Mouse (Mus musculus): ENCODE data around the gene Enpp1. TPM values are rescaled to one million over a fixed set of nuclear protein-coding genes. Genes with fewer than 3 reads are reported as not detected.

Enpp1 gene
- polyA plus RNA-seq, 1 experiment from 2014 or later = 4.5 TPM

- 56% methylated on average over 2 of the region's 2 CpGs for WGBS
- DNase-seq (ENCODE audit: low spot score) (no peak), ATAC-seq (ENCODE audit: low FRiP score, low TSS enrichment) (no peak)
- no peak overlapping the region for H3K4me2 ChIP-seq (replicated peaks; ENCODE audit: low read depth)
- no peak overlapping the region for H3K9ac ChIP-seq (ENCODE audit: low read length)
- TF ChIP-seq CTCF (IDR thresholded peaks at IDR 0.05; ENCODE audit: low read depth) = no peak
- no peak for TF ChIP-seq EP300 (optimal IDR thresholded peaks at IDR 0.05)
- H3K36me3 ChIP-seq (ENCODE audit: control insufficient read depth, insufficient read depth, low read length) = no peaks in the 10 kb centered on the region
- no peaks in the 10 kb centered on the region for H3K4me1 ChIP-seq (replicated peaks; ENCODE audit: control insufficient read depth, insufficient read depth)
- H3K27me3 ChIP-seq (ENCODE audit: control insufficient read depth, insufficient read depth, low read length) = no peaks in the 10 kb centered on the region
- H3K9me3 ChIP-seq (ENCODE audit: control insufficient read depth, low read length) = no peaks in the 10 kb centered on the region
- H3K27ac ChIP-seq (replicated peaks) = no peak overlapping the region
- H3K4me3 ChIP-seq (ENCODE audit: low read depth, low read length) = no peak overlapping the region
These were observed 5.4 kb downstream of the Enpp1 start for GRCm38 (mm10) chr10:24706431-24707140.

GRCm38 (mm10) chr10:24702698-24703097 is 9.3 kb downstream of the Enpp1 start:
- TF ChIP-seq CTCF (IDR thresholded peaks at IDR 0.05; ENCODE audit: low read depth) = no peak
- no peak for TF ChIP-seq EP300 (optimal IDR thresholded peaks at IDR 0.05)
- H3K9me3 ChIP-seq (ENCODE audit: control insufficient read depth, low read length) = no peaks in the 10 kb centered on the region
- whole genome bisulfite sequencing = 83% methylated on average over 2 of the region's 2 CpGs
- H3K36me3 ChIP-seq (ENCODE audit: control insufficient read depth, insufficient read depth, low read length) = no peaks in the 10 kb centered on the region
- H3K9ac ChIP-seq (ENCODE audit: low read length) = no peak overlapping the region
- no peaks in the 10 kb centered on the region for H3K4me1 ChIP-seq (replicated peaks; ENCODE audit: control insufficient read depth, insufficient read depth)
- H3K4me2 ChIP-seq (replicated peaks; ENCODE audit: low read depth) = no peak overlapping the region
- no peak overlapping the region for H3K4me3 ChIP-seq (ENCODE audit: low read depth, low read length)
- H3K27ac ChIP-seq (replicated peaks) = no peak overlapping the region
- H3K27me3 ChIP-seq (ENCODE audit: control insufficient read depth, insufficient read depth, low read length) = no peaks in the 10 kb centered on the region
- DNase-seq (ENCODE audit: low spot score) = no peak
- ATAC-seq (ENCODE audit: low FRiP score, low TSS enrichment) = no peak

- DNase-seq (ENCODE audit: low spot score) = peak; percentile 16
- peak; percentile 77 for ATAC-seq (ENCODE audit: low FRiP score, low TSS enrichment)
- no peaks in the 10 kb centered on the region for H3K27me3 ChIP-seq (ENCODE audit: control insufficient read depth, insufficient read depth, low read length)
These were observed 13.7 kb downstream of the Enpp1 start for GRCm38 (mm10) chr10:24698131-24698775.

GRCm38 (mm10) chr10:24696761-24697160 is 15.2 kb downstream of the Enpp1 start:
- Histone ChIP-seq H3K4me1 (replicated peaks; ENCODE audit: control insufficient read depth, insufficient read depth) (no peaks in the 10 kb centered on the region), H3K27ac (replicated peaks) (no peak overlapping the region), H3K4me2 (replicated peaks; ENCODE audit: low read depth) (no peak overlapping the region), H3K9ac (ENCODE audit: low read length) (no peak overlapping the region), H3K4me3 (ENCODE audit: low read depth, low read length) (no peak overlapping the region), H3K9me3 (ENCODE audit: control insufficient read depth, low read length) (no peaks in the 10 kb centered on the region), H3K36me3 (ENCODE audit: control insufficient read depth, insufficient read depth, low read length) (no peaks in the 10 kb centered on the region), H3K27me3 (ENCODE audit: control insufficient read depth, insufficient read depth, low read length) (no peaks in the 10 kb centered on the region)
- DNase-seq (ENCODE audit: low spot score) (no peak), ATAC-seq (ENCODE audit: low FRiP score, low TSS enrichment) (no peak)
- 78% methylated on average over 3 of the region's 3 CpGs for WGBS
- no peak for TF ChIP-seq EP300 (optimal IDR thresholded peaks at IDR 0.05)
- TF ChIP-seq CTCF (IDR thresholded peaks at IDR 0.05; ENCODE audit: low read depth) = no peak

More at GRCm38 (mm10) chr10:24698131-24698775, 13.7 kb downstream of the Enpp1 start:
- TF ChIP-seq CTCF (IDR thresholded peaks at IDR 0.05; ENCODE audit: low read depth) (no peak), EP300 (optimal IDR thresholded peaks at IDR 0.05) (no peak)
- no peak overlapping the region for H3K4me3 ChIP-seq (ENCODE audit: low read depth, low read length)
- no peak overlapping the region for H3K4me2 ChIP-seq (replicated peaks; ENCODE audit: low read depth)
- 37% methylated on average over 6 of the region's 6 CpGs for WGBS
- no peaks in the 10 kb centered on the region for H3K4me1 ChIP-seq (replicated peaks; ENCODE audit: control insufficient read depth, insufficient read depth)
- H3K27ac ChIP-seq (replicated peaks) = peak overlapping the region; percentile 63; the same call in 1 of the 2 replicates
- no peaks in the 10 kb centered on the region for H3K9me3 ChIP-seq (ENCODE audit: control insufficient read depth, low read length)
- H3K36me3 ChIP-seq (ENCODE audit: control insufficient read depth, insufficient read depth, low read length) = no peaks in the 10 kb centered on the region
- no peak overlapping the region for H3K9ac ChIP-seq (ENCODE audit: low read length)

- ATAC-seq (ENCODE audit: low FRiP score, low TSS enrichment) = no peak
- no peaks in the 10 kb centered on the region for H3K27me3 ChIP-seq (ENCODE audit: control insufficient read depth, insufficient read depth, low read length)
- no peak for DNase-seq (ENCODE audit: low spot score)
- no peaks in the 10 kb centered on the region for H3K9me3 ChIP-seq (ENCODE audit: control insufficient read depth, low read length)
- H3K36me3 ChIP-seq (ENCODE audit: control insufficient read depth, insufficient read depth, low read length) = no peaks in the 10 kb centered on the region
- H3K27ac ChIP-seq (replicated peaks) = no peak overlapping the region
- no peak overlapping the region for H3K4me2 ChIP-seq (replicated peaks; ENCODE audit: low read depth)
- TF ChIP-seq EP300 (optimal IDR thresholded peaks at IDR 0.05) = no peak
- TF ChIP-seq CTCF (IDR thresholded peaks at IDR 0.05; ENCODE audit: low read depth) = no peak
- 68% methylated on average over 5 of the region's 5 CpGs for WGBS
- H3K9ac ChIP-seq (ENCODE audit: low read length) = no peak overlapping the region
- H3K4me1 ChIP-seq (replicated peaks; ENCODE audit: control insufficient read depth, insufficient read depth) = no peaks in the 10 kb centered on the region
- no peak overlapping the region for H3K4me3 ChIP-seq (ENCODE audit: low read depth, low read length)
These were observed 16.2 kb downstream of the Enpp1 start for GRCm38 (mm10) chr10:24695786-24696185.

- TF ChIP-seq CTCF (IDR thresholded peaks at IDR 0.05; ENCODE audit: low read depth) = no peak
- TF ChIP-seq EP300 (optimal IDR thresholded peaks at IDR 0.05) = no peak
- Histone ChIP-seq H3K27me3 (ENCODE audit: control insufficient read depth, insufficient read depth, low read length) (no peaks in the 10 kb centered on the region), H3K9ac (ENCODE audit: low read length) (no peak overlapping the region), H3K9me3 (ENCODE audit: control insufficient read depth, low read length) (no peaks in the 10 kb centered on the region), H3K4me1 (replicated peaks; ENCODE audit: control insufficient read depth, insufficient read depth) (no peaks in the 10 kb centered on the region), H3K36me3 (ENCODE audit: control insufficient read depth, insufficient read depth, low read length) (no peaks in the 10 kb centered on the region), H3K4me2 (replicated peaks; ENCODE audit: low read depth) (no peak overlapping the region), H3K4me3 (ENCODE audit: low read depth, low read length) (no peak overlapping the region), H3K27ac (replicated peaks) (no peak overlapping the region)
- DNase-seq (ENCODE audit: low spot score) (no peak), ATAC-seq (ENCODE audit: low FRiP score, low TSS enrichment) (no peak)
- WGBS = 75% methylated on average over 7 of the region's 7 CpGs
These were observed 29.3 kb downstream of the Enpp1 start for GRCm38 (mm10) chr10:24682518-24683104.

All from stomach, postnatal 0 days (tissue).